Mouse (Mus musculus): ENCODE data around the gene Magea1. TPM values are rescaled to one million over a fixed set of nuclear protein-coding genes. Genes with fewer than 3 reads are reported as not detected.
"Not testable (repeated sequence)": the region's sequence is repeated elsewhere in the genome, so short reads cannot be mapped to it uniquely, and the experiment has no call there.

Magea1 gene
- polyA plus RNA-seq (2015; fragmentation: Nextera tagmentation; extraction: Ambion mirVana): not detected in 2 replicates

DNA sequence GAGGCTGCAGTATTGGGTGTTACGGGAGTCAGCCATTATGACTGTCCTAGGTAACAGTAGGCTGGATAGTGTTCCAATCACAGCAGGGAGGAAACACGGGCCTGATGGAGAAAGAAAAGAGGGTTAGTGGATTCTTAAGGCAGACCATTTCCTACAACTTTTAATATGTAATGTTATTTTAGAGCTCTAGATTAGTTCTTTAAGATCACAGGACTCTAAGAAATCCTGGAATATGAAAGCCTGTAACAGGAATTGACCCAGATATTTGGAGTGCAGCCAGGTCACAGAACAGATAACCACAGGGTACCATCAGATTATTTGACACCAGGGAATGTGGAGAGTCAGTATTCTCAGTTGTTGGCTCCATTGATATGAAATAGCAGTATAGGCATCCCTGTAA is at the start of gene Magea1:
Gene Magea1 (minus strand): TSS at position 101 of the 400 bp plus-strand sequence.
- not testable (repeated sequence) for H3K4me3 ChIP-seq; H3K36me3 ChIP-seq; H3K4me1 ChIP-seq; ATAC-seq (ENCODE audit: low FRiP score, low read depth); H3K9ac ChIP-seq; H3K27me3 ChIP-seq; H3K4me2 ChIP-seq (replicated peaks); H3K9me3 ChIP-seq; H3K27ac ChIP-seq
- WGBS: 89% methylated on average over 1 of the region's 2 CpGs

DNA sequence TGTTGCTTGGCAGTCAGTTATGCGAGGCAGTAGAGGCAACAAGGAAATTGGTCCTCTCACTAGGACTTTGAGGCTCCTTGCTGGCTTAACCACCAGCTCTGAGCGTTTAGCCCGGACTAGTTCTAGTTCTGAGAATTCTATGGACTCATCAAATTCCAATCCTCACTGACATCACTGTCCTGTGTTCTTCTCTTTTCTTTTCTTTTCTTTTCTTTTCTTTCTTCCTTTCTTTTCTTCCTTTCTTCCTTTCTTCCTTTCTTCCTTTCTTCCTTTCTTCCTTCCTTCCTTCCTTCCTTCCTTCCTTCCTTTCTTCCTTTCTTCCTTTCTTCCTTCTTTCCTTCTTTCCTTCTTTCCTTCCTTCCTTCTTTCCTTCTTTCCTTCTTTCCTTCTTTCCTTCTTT is 38.7 kb upstream of the Magea1 start, which contains the start of gene Cldn34b2:
Gene Cldn34b2 (minus strand): TSS at position 101 of the 400 bp plus-strand sequence.
- not testable (repeated sequence) for H3K9me3 ChIP-seq; H3K4me1 ChIP-seq; H3K27me3 ChIP-seq; H3K9ac ChIP-seq; H3K27ac ChIP-seq; ATAC-seq (ENCODE audit: low FRiP score, low read depth); H3K4me2 ChIP-seq (replicated peaks); H3K36me3 ChIP-seq; H3K4me3 ChIP-seq
- 82% methylated on average over 3 of the region's 3 CpGs for WGBS

DNA sequence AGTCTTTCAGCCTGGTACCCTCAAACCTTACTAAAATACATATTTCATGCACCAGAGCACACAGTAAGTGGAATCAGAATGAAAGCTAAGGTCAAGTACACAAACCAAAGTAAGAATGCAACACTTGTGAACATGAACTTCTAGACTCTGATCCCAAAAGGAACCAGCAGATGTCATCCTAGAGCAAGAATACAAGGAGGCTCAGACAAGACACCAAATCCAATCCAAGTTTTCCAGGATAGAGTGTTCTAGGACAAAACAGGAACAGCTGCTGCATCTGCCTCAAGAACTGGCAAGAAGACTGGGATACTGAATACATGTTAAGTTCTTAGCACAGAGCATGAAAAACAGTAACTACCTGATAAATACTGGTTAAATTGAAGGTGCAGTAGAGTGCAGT is 8.4 kb upstream of the Magea1 start:
- Histone ChIP-seq H3K9me3 (no peaks in the 10 kb centered on the region), H3K4me2 (replicated peaks) (no peak overlapping the region), H3K9ac (no peak overlapping the region), H3K4me1 (no peaks in the 10 kb centered on the region), H3K27me3 (no peaks in the 10 kb centered on the region), H3K36me3 (no peaks in the 10 kb centered on the region), H3K4me3 (no peak overlapping the region), H3K27ac (no peak overlapping the region)
- no peak for ATAC-seq (ENCODE audit: low FRiP score, low read depth)

DNA sequence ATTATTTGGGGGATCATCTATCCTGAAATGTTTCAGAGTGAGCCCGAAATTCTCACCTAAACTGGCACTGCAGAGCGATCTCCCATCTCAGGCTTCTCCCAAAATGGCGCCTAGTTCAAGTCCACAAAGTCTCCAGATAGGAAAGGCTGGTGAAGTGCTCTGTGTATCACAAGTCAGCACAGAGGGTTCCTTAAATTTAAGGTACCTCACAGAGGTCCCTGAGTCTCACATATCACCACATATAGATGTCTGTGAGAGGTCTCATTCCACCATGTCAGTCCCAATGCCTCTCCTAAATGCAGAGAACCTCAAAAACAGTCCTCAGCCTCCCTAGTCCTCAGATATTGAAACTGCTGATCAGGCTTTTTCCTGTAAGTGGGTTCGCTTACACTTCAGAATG is 4.0 kb upstream of the Magea1 start, which contains the start of gene Magea2:
Gene Magea2 (minus strand): TSS at position 101 of the 400 bp plus-strand sequence.
- H3K4me3 ChIP-seq; H3K27me3 ChIP-seq; H3K4me1 ChIP-seq; H3K4me2 ChIP-seq (replicated peaks); H3K27ac ChIP-seq; H3K9me3 ChIP-seq; H3K9ac ChIP-seq; ATAC-seq (ENCODE audit: low FRiP score, low read depth); H3K36me3 ChIP-seq: not testable (repeated sequence)
- 76% methylated on average over 3 of the region's 4 CpGs for WGBS

DNA sequence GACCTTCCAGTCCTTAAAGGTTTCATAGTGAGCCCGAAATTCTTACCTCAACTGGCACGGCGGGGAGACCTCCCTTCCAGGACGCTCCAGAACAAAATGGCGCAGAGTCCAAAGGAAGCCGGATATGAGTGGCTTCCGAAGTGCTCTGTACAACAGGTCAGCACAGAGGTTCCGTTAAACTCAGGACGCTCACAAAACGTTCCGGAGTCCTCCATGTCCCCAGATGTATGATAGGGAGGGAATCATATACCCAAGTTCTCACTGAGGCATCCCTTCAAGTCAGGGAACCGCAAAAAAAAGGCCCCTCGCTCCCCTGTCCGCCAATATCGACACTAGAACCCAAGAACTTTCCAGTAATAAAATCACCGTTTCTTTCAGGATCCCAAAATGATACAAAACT is 26.5 kb downstream of the Magea1 start, which contains the start of gene Magea5:
Gene Magea5 (minus strand): TSS at position 101 of the 400 bp plus-strand sequence.
- H3K27me3 ChIP-seq; H3K36me3 ChIP-seq; H3K4me1 ChIP-seq; H3K27ac ChIP-seq; H3K4me2 ChIP-seq (replicated peaks); H3K9ac ChIP-seq; ATAC-seq (ENCODE audit: low FRiP score, low read depth); H3K9me3 ChIP-seq; H3K4me3 ChIP-seq: not testable (repeated sequence)
- 89% methylated on average over 14 of the region's 16 CpGs for WGBS

Other genes starting within 250 kb of the Magea1 start
- not detected in 2 replicates for gene Cldn34b1, start 199.5 kb downstream of the Magea1 start, polyA plus RNA-seq (2015; fragmentation: Nextera tagmentation; extraction: Ambion mirVana)
- not detected in 2 replicates for gene Magea6, start 153.8 kb downstream of the Magea1 start, polyA plus RNA-seq (2015; fragmentation: Nextera tagmentation; extraction: Ambion mirVana)
- gene Magea3, start 140.3 kb downstream of the Magea1 start, polyA plus RNA-seq (2015; fragmentation: Nextera tagmentation; extraction: Ambion mirVana): not detected in 2 replicates
- gene Magea8, start 93.9 kb downstream of the Magea1 start, polyA plus RNA-seq (2015; fragmentation: Nextera tagmentation; extraction: Ambion mirVana): not detected in 2 replicates
- not detected in 2 replicates for gene Magea5, start 26.6 kb downstream of the Magea1 start, polyA plus RNA-seq (2015; fragmentation: Nextera tagmentation; extraction: Ambion mirVana)
- not detected in 2 replicates for gene Magea2, start 3.9 kb upstream of the Magea1 start, polyA plus RNA-seq (2015; fragmentation: Nextera tagmentation; extraction: Ambion mirVana)
- not detected in 2 replicates for gene Cldn34b2, start 38.6 kb upstream of the Magea1 start, polyA plus RNA-seq (2015; fragmentation: Nextera tagmentation; extraction: Ambion mirVana)
- gene Sat1, start 126.7 kb upstream of the Magea1 start, polyA plus RNA-seq (2015; fragmentation: Nextera tagmentation; extraction: Ambion mirVana): 137 and 146 TPM in 2 replicates
- gene Acot9, start 172.7 kb upstream of the Magea1 start, polyA plus RNA-seq (2015; fragmentation: Nextera tagmentation; extraction: Ambion mirVana): 40.2 and 40.9 TPM in 2 replicates

Measured in limb, embryonic 13.5 days (tissue).